Mouse (Mus musculus): Measurements from ENCODE around the gene Myadm.

DNA sequence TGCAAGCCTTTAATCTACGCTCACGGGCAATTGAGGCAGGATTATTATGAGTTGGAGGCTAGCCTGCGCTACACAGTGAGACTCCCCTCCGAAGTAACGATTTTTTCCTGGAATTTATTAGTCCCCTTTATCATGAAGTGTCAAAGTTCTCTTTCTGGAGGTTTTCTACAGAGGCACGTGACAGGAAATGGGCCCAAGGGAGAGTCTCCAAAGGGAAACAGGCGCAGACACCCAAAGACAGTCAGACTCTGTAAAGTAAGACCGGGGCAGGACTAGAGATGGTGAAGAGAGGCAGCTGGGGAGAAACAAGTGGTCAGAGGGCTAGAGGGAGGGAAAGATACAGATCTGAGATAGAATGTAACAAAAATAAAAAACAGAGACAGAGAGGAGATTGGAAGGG lies 21.0 kb upstream of the Myadm start:
- TF ChIP-seq CTCF (IDR thresholded peaks at IDR 0.05 in 2 of 3, conservative IDR thresholded peaks at IDR 0.05 in 1 of 3; ENCODE audit: control insufficient read depth in 1 of 3, insufficient read depth in 1 of 3, low read depth in 2 of 3, low read length in 3 of 3, poor library complexity in 1 of 3, severe bottlenecking in 1 of 3) (no peak), EP300 (IDR thresholded peaks at IDR 0.05; ENCODE audit: low read depth in 1 of 2, low read length in 2 of 2) (no peak), NELFE (IDR thresholded peaks at IDR 0.05; ENCODE audit: low read depth, low read length) (no peak), UBTF (IDR thresholded peaks at IDR 0.05; ENCODE audit: borderline replicate concordance, insufficient read depth, low read depth, low read length) (no peak), JUND (IDR thresholded peaks at IDR 0.05; ENCODE audit: low read depth, low read length) (no peak)
